Mouse (Mus musculus): ENCODE data around the gene Uxs1. TPM values are rescaled to one million over a fixed set of nuclear protein-coding genes. Genes with fewer than 3 reads are reported as not detected.

Gene Uxs1
- polyA plus RNA-seq, 1 experiment from 2014 or later, result 21.6 TPM

DNA sequence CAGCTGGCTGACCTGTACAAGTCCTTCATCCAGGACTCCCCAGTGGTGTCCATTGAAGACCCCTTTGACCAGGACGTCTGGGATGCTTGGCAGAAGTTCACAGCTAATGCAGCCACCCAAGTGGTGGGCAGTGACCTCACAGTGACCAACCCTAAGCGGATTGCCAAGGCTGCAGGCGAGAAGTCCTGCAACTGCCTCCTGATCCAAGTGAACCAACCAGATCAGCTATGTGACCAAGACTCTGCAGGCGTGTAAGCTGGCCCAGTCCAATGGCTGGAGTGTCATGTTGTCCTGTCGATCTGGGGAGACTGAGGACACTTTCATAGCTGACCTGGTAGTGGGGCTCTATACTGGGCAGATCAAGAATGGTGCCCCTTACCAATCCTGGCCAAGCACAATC lies 40.9 kb downstream of the Uxs1 start:
- Histone ChIP-seq H3K4me1 (replicated peaks; ENCODE audit: control insufficient read depth, insufficient read depth, low read length) (no peaks in the 10 kb centered on the region), H3K9ac (ENCODE audit: low read depth, low read length) (no peak overlapping the region), H3K36me3 (ENCODE audit: control insufficient read depth, insufficient read depth) (0 out of 2 replicates have a peak, but pooled peaks cover 3% of the 10 kb centered on the region), H3K4me3 (ENCODE audit: low read depth, low read length) (no peak overlapping the region), H3K27ac (ENCODE audit: low read depth, low read length) (no peak overlapping the region), H3K9me3 (ENCODE audit: control insufficient read depth) (no peaks in the 10 kb centered on the region), H3K27me3 (replicated peaks; ENCODE audit: control insufficient read depth, insufficient read depth, low read length) (no peaks in the 10 kb centered on the region), H3K4me2 (replicated peaks; ENCODE audit: low read depth) (no peak overlapping the region)
- no peak for ATAC-seq
- TF ChIP-seq CTCF (IDR thresholded peaks at IDR 0.05; ENCODE audit: low read depth), result no peak
- 96% methylated on average over 5 of the region's 5 CpGs for WGBS

DNA sequence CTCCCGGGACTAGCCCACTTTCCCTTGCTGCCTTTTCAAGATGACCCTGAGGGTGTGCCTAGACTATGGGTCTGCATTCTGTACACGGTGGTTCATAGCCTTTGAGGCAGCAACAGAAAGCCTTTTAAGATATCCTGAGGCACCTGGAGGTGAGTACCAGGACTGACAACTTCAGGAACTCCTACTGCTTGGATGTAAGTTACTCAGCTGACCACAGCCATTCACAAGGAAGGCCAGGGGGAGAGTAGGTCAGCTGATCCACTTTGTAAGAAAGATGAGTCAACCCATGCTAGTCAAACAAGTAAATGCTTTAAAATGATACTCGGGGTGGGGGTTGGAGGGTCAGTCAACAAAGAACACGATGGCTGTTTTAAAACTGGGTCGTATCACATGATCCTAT lies 42.3 kb downstream of the Uxs1 start:
- no peak for ATAC-seq

DNA sequence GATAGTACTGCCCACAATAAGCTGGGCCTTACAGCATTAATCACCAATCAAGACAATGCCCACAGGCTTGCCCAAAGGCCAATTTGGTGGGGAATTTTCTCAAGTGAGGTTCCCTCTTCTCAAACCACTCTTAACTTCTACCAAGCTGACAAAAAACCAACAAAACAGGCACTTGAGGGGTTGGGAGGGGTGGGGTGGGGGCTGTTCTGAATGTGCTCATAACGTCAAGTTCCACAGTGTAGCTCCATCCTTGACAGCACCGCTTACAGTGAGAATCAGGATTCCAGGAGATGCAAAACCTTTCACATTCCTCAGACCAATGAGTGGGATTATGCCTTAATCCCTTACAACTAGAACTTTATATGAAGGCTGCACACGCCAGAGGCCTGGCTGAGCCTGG lies 44.4 kb downstream of the Uxs1 start:
- no peak for ATAC-seq
- Histone ChIP-seq H3K4me3 (ENCODE audit: low read depth, low read length) (no peak overlapping the region), H3K27me3 (replicated peaks; ENCODE audit: control insufficient read depth, insufficient read depth, low read length) (no peaks in the 10 kb centered on the region), H3K4me2 (replicated peaks; ENCODE audit: low read depth) (no peak overlapping the region), H3K9me3 (ENCODE audit: control insufficient read depth) (no peaks in the 10 kb centered on the region), H3K9ac (ENCODE audit: low read depth, low read length) (no peak overlapping the region), H3K36me3 (ENCODE audit: control insufficient read depth, insufficient read depth) (peaks cover 16% of the 10 kb centered on the region), H3K27ac (ENCODE audit: low read depth, low read length) (no peak overlapping the region), H3K4me1 (replicated peaks; ENCODE audit: control insufficient read depth, insufficient read depth, low read length) (no peaks in the 10 kb centered on the region)
- 88% methylated on average over 3 of the region's 3 CpGs for WGBS
- TF ChIP-seq CTCF (IDR thresholded peaks at IDR 0.05; ENCODE audit: low read depth), result no peak

More for the DNA sequence above, 42.3 kb downstream of the Uxs1 start:
- no peak overlapping the region for H3K27ac ChIP-seq (ENCODE audit: low read depth, low read length)
- H3K4me3 ChIP-seq (ENCODE audit: low read depth, low read length), result no peak overlapping the region
- 61% methylated on average over 5 of the region's 5 CpGs for WGBS
- no peak for TF ChIP-seq CTCF (IDR thresholded peaks at IDR 0.05; ENCODE audit: low read depth)
- H3K36me3 ChIP-seq (ENCODE audit: control insufficient read depth, insufficient read depth), result peaks cover 7% of the 10 kb centered on the region; the same call in 1 of the 2 replicates
- no peak overlapping the region for H3K4me2 ChIP-seq (replicated peaks; ENCODE audit: low read depth)
- no peak overlapping the region for H3K9ac ChIP-seq (ENCODE audit: low read depth, low read length)
- H3K9me3 ChIP-seq (ENCODE audit: control insufficient read depth), result no peaks in the 10 kb centered on the region
- no peaks in the 10 kb centered on the region for H3K4me1 ChIP-seq (replicated peaks; ENCODE audit: control insufficient read depth, insufficient read depth, low read length)
- H3K27me3 ChIP-seq (replicated peaks; ENCODE audit: control insufficient read depth, insufficient read depth, low read length), result no peaks in the 10 kb centered on the region

DNA sequence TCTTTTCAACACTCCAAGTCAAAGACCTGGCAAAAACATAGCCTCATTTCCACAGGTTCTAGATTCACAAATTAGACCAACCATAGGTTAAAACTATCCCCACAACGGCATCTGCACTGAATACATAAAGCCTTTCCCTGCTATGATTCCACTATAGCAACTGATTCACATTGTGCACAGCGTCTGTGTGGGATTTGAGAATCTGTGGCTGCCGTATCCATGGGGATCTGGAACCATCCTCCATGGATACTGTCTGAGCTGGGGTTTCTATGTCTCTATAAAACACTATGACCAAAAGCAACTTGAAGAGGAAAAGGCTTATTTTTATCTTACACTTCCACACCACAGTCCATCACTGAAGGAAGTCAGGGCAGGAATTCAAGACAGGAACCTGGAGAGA lies 44.9 kb downstream of the Uxs1 start:
- TF ChIP-seq CTCF (IDR thresholded peaks at IDR 0.05; ENCODE audit: low read depth), result no peak
- Histone ChIP-seq H3K4me2 (replicated peaks; ENCODE audit: low read depth) (no peak overlapping the region), H3K36me3 (ENCODE audit: control insufficient read depth, insufficient read depth) (peaks cover 16% of the 10 kb centered on the region), H3K4me3 (ENCODE audit: low read depth, low read length) (no peak overlapping the region), H3K9me3 (ENCODE audit: control insufficient read depth) (no peaks in the 10 kb centered on the region), H3K27me3 (replicated peaks; ENCODE audit: control insufficient read depth, insufficient read depth, low read length) (no peaks in the 10 kb centered on the region), H3K4me1 (replicated peaks; ENCODE audit: control insufficient read depth, insufficient read depth, low read length) (no peaks in the 10 kb centered on the region), H3K9ac (ENCODE audit: low read depth, low read length) (no peak overlapping the region), H3K27ac (ENCODE audit: low read depth, low read length) (no peak overlapping the region)
- no peak for ATAC-seq
- 92% methylated on average over 3 of the region's 3 CpGs for WGBS

DNA sequence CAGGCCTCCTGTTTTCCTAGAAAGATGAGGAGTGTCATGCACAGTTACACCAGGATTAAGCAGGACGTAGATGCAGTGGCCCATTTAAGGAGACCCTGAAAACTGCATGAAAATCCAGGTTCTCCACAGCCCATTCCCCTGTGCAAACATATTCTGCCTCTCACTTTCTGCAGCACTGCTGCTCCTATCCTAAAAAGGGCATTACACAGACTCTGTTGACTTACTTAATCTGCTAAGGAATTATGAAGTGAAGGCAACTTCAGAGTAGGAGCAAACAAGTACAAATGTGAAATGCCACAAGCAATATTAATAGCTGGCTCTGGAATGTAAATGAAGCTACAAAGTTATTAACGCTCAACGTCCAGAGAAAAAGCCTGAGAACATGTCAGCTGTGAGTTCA lies 45.9 kb downstream of the Uxs1 start:
- Histone ChIP-seq H3K9me3 (ENCODE audit: control insufficient read depth) (no peaks in the 10 kb centered on the region), H3K27me3 (replicated peaks; ENCODE audit: control insufficient read depth, insufficient read depth, low read length) (no peaks in the 10 kb centered on the region), H3K4me1 (replicated peaks; ENCODE audit: control insufficient read depth, insufficient read depth, low read length) (no peaks in the 10 kb centered on the region), H3K4me3 (ENCODE audit: low read depth, low read length) (no peak overlapping the region), H3K27ac (ENCODE audit: low read depth, low read length) (0 out of 2 replicates have a peak overlapping the region, but pooled peaks have one; percentile 50), H3K9ac (ENCODE audit: low read depth, low read length) (no peak overlapping the region), H3K36me3 (ENCODE audit: control insufficient read depth, insufficient read depth) (peaks cover 20% of the 10 kb centered on the region), H3K4me2 (replicated peaks; ENCODE audit: low read depth) (no peak overlapping the region)
- TF ChIP-seq CTCF (IDR thresholded peaks at IDR 0.05; ENCODE audit: low read depth), result no peak
- WGBS, result 65% methylated on average over 3 of the region's 3 CpGs
- no peak for ATAC-seq

DNA sequence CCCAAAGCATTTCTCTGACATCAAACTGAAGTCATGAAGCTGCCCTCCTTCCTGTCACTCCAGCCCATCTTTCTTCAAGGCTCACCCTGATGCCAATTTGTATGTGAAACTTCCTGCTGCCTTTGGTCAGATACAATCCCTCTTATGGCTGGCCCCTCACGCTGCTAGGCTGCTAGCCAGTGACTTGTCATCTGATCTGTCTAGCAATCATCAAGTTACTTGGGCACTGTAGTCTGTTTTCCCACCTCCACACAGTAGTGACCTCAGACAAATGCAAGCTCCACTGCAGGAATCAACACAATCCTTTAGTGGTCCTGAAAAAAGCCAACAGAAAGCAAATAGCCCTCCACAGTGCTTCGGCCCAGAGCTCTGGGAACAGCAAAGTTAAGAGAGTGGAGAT lies 46.4 kb downstream of the Uxs1 start:
- 67% methylated on average over 2 of the region's 2 CpGs for whole genome bisulfite sequencing

DNA sequence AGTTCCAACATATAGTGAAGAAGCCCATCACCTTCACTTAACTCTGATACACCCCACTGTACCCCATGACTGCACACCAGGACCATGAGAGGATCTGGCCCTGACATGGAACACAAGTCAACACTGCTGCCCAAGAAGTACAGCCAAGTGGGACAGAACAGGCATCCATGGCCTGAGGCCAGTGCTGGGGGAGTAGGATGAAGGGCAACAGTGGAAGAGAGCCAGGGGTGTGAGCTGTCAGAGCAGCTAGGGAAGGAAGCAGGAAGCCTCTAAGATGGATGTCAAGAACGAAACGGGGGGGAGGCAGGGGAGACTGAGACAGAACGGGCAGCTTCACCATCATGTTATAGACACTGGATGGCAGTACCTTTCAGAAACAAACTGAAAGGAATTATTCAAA lies 51.5 kb downstream of the Uxs1 start:
- Histone ChIP-seq H3K27me3 (replicated peaks; ENCODE audit: control insufficient read depth, insufficient read depth, low read length) (no peaks in the 10 kb centered on the region), H3K9me3 (ENCODE audit: control insufficient read depth) (no peaks in the 10 kb centered on the region), H3K36me3 (ENCODE audit: control insufficient read depth, insufficient read depth) (peaks cover 39% of the 10 kb centered on the region), H3K27ac (ENCODE audit: low read depth, low read length) (no peak overlapping the region), H3K4me3 (ENCODE audit: low read depth, low read length) (no peak overlapping the region), H3K9ac (ENCODE audit: low read depth, low read length) (no peak overlapping the region), H3K4me2 (replicated peaks; ENCODE audit: low read depth) (no peak overlapping the region), H3K4me1 (replicated peaks; ENCODE audit: control insufficient read depth, insufficient read depth, low read length) (no peaks in the 10 kb centered on the region)
- no peak for ATAC-seq
- WGBS, result 91% methylated on average over 3 of the region's 3 CpGs
- TF ChIP-seq CTCF (IDR thresholded peaks at IDR 0.05; ENCODE audit: low read depth), result no peak

More for the DNA sequence above, 46.4 kb downstream of the Uxs1 start:
- Histone ChIP-seq H3K9me3 (ENCODE audit: control insufficient read depth) (no peaks in the 10 kb centered on the region), H3K4me2 (replicated peaks; ENCODE audit: low read depth) (no peak overlapping the region), H3K36me3 (ENCODE audit: control insufficient read depth, insufficient read depth) (peaks cover 24% of the 10 kb centered on the region), H3K9ac (ENCODE audit: low read depth, low read length) (no peak overlapping the region), H3K27me3 (replicated peaks; ENCODE audit: control insufficient read depth, insufficient read depth, low read length) (no peaks in the 10 kb centered on the region), H3K27ac (ENCODE audit: low read depth, low read length) (0 out of 2 replicates have a peak overlapping the region, but pooled peaks have one; percentile 35), H3K4me1 (replicated peaks; ENCODE audit: control insufficient read depth, insufficient read depth, low read length) (no peaks in the 10 kb centered on the region), H3K4me3 (ENCODE audit: low read depth, low read length) (no peak overlapping the region)
- no peak for ATAC-seq
- TF ChIP-seq CTCF (IDR thresholded peaks at IDR 0.05; ENCODE audit: low read depth), result no peak
